Mouse (Mus musculus): ENCODE measurements around the gene Homer2.

DNA sequence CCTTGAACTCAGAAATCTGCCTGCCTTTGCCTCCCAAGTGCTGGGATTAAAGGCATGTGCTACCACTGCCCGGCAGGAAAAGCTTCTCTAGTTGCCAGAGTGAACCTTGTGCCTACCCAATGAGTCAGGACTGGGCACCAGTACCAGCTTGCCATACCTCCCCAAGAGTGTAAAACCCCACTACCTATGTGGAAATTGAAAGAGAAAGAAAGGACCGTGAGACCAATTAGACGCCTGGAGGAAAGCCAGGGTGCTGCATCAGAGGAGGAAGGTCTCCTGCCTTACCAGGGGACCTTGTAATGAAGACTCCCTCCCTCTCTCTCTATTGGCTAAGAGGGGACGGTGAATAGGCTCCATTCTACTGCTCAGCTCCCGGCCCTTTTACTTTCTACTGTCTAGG, 59.4 kb downstream of the Homer2 start:
- TF ChIP-seq CTCF (IDR thresholded peaks at IDR 0.05; ENCODE audit: low read depth) (no peak), EP300 (IDR thresholded peaks at IDR 0.05; ENCODE audit: low read depth) (no peak)
